Mouse (Mus musculus): ENCODE data around the gene Txn1. TPM values are rescaled to one million over a fixed set of nuclear protein-coding genes. Genes with fewer than 3 reads are reported as not detected.

Gene Txn1
- total and polyA plus RNA-seq, 3 experiments, result 366 to 395 TPM; not detected in 1

DNA sequence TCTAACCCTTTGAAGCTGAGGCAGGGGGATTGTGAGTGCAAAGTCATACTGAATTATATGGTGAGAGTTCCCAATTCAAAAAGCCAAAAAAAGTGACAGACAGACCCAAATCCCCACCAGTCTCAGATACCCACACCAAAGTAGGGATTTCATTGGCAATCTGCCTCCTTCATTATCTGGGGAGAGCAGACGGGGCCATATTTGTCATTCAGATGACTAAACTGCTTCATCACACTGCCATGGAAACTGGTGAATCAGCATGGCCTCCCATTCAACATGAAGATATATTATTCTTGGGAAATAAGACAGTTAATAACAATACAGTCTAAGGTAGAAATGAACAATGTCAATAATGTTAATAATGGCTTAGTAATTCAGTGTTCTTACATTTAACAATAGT is 7.9 kb upstream of the Txn1 start (continued):
- TF ChIP-seq ZNF384 (IDR thresholded peaks at IDR 0.05; ENCODE audit: low read depth, low read length) (no peak), MXI1 (IDR thresholded peaks at IDR 0.05; ENCODE audit: low read depth, low read length) (no peak), SMC3 (IDR thresholded peaks at IDR 0.05; ENCODE audit: low read depth, low read length) (no peak)

DNA sequence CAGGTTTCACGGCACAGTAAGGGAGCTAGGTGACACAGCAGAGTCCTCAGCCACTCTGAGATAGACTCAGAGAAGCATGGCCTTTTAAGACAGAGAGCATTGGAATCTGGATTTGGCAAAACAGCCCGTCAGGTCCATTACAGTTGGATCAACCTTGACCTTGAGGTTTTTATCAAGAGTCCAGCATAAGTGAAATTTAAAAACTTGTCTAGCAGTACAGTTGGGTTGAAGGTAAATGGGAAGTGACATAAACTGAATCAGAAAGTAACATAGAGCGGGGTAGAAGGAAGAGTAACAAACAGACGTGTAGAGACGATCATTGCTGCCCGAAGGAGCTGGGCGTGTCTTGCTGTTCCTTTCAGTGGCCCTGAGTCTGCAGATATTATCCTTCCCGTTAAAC is 2.8 kb upstream of the Txn1 start:
- Histone ChIP-seq H3K9me3 (replicated peaks; ENCODE audit: insufficient read depth, low read length) (no peaks in the 10 kb centered on the region), H3K4me3 (ENCODE audit: control insufficient read depth in 1 of 2, insufficient read depth in 1 of 2, low read depth in 2 of 2, low read length in 2 of 2) (peak overlapping the region; percentile 62 to 77), H3K27ac (ENCODE audit: control insufficient read depth, low read depth, low read length) (peak overlapping the region; percentile 37), H3K79me2 (ENCODE audit: control insufficient read depth, insufficient read depth, low read length, poor library complexity) (peaks cover 22% of the 10 kb centered on the region), H3K36me3 (ENCODE audit: control insufficient read depth in 1 of 2, insufficient read depth in 2 of 2, low read length in 2 of 2) (peaks cover 0 to 2% of the 10 kb centered on the region in 2 experiments; a peak in 1 of 4 replicates), H3K27me3 (ENCODE audit: control insufficient read depth in 1 of 2, insufficient read depth in 2 of 2, low read length in 2 of 2) (no peaks in the 10 kb centered on the region), H3K4me1 (ENCODE audit: control insufficient read depth in 1 of 2, insufficient read depth in 2 of 2, low read length in 2 of 2) (peaks cover 0 to 8% of the 10 kb centered on the region in 2 experiments; a peak in 2 of 4 replicates), H3K9ac (ENCODE audit: control insufficient read depth, low read depth, low read length, poor library complexity, severe bottlenecking) (peak overlapping the region; percentile 88)
- DNase-seq (ENCODE audit: low read depth, low spot score), result peak; percentile 75
- TF ChIP-seq CHD1 (IDR thresholded peaks at IDR 0.05; ENCODE audit: low read depth, low read length) (no peak), SIN3A (IDR thresholded peaks at IDR 0.05; ENCODE audit: low read length) (peak; percentile 35; the same call in 1 of the 2 replicates), POLR2A (IDR thresholded peaks at IDR 0.05; ENCODE audit: control insufficient read depth in 1 of 2, insufficient read depth in 1 of 2, low read depth in 1 of 2, low read length in 2 of 2, poor library complexity in 1 of 2) (peak in 1 of 2 experiments; percentile 44; a peak in 2 of 4 replicates), POLR2AphosphoS2 (IDR thresholded peaks at IDR 0.05; ENCODE audit: low read length) (no peak), MXI1 (IDR thresholded peaks at IDR 0.05; ENCODE audit: low read depth, low read length) (peak; percentile 67), MYC (IDR thresholded peaks at IDR 0.05; ENCODE audit: low read depth, low read length) (0 out of 2 replicates have a peak, but pooled peaks have one; percentile 22)

DNA sequence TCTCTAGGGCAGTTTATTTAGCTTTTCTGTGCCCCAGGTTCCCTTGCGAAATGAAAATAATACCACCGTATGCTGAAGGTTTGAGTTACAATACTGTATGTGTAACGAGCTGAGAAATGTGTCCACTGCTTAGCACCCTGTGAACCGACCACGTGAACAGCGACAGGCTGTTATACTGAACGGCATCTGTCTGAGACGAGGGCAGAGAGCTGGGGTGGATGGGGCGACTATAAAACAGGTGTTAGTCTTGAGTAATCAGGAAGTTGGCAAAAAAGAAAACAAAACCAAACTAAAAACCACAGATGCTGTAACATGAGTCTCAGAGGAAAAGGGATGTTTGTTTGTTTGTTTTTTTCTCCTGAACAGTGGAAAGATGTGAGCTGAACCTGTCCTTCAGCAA is 1.9 kb upstream of the Txn1 start:
- Histone ChIP-seq H3K4me3 (ENCODE audit: control insufficient read depth in 1 of 2, insufficient read depth in 1 of 2, low read depth in 2 of 2, low read length in 2 of 2) (peak overlapping the region; percentile 62 to 77), H3K27ac (ENCODE audit: control insufficient read depth, low read depth, low read length) (peak overlapping the region; percentile 98)
- peak; percentile 81 for DNase-seq (ENCODE audit: low read depth, low spot score)
- TF ChIP-seq ZKSCAN1 (IDR thresholded peaks at IDR 0.05; ENCODE audit: low read depth, low read length) (no peak), USF1 (IDR thresholded peaks at IDR 0.05; ENCODE audit: low read depth, low read length) (peak; percentile 84), POLR2A (IDR thresholded peaks at IDR 0.05; ENCODE audit: control insufficient read depth in 1 of 2, insufficient read depth in 1 of 2, low read depth in 1 of 2, low read length in 2 of 2, poor library complexity in 1 of 2) (peak in 1 of 2 experiments; percentile 47; a peak in 1 of 4 replicates), USF2 (IDR thresholded peaks at IDR 0.05; ENCODE audit: borderline replicate concordance in 1 of 2, insufficient read depth in 1 of 2, low read depth in 1 of 2, low read length in 2 of 2) (0 out of 4 replicates have a peak, but pooled peaks of 1 of the 2 experiments have one; percentile 11), HCFC1 (IDR thresholded peaks at IDR 0.05; ENCODE audit: low read depth, low read length) (0 out of 2 replicates have a peak, but pooled peaks have one; percentile 32), NRF1 (IDR thresholded peaks at IDR 0.05; ENCODE audit: insufficient read depth, low read depth, low read length, poor library complexity, severe bottlenecking) (no peak), ZNF384 (IDR thresholded peaks at IDR 0.05; ENCODE audit: low read depth, low read length) (no peak), RCOR1 (IDR thresholded peaks at IDR 0.05; ENCODE audit: low read depth, low read length) (no peak), GATA1 (IDR thresholded peaks at IDR 0.05; ENCODE audit: low read depth, low read length) (no peak), MEF2A (IDR thresholded peaks at IDR 0.05; ENCODE audit: extremely low read depth, insufficient replicate concordance, low read depth, low read length, poor library complexity, severe bottlenecking) (no peak), POLR2AphosphoS5 (IDR thresholded peaks at IDR 0.05; ENCODE audit: borderline replicate concordance, low read depth, low read length) (no peak), ELF1 (IDR thresholded peaks at IDR 0.05; ENCODE audit: low read depth, low read length) (no peak), POLR2AphosphoS2 (IDR thresholded peaks at IDR 0.05; ENCODE audit: low read length) (no peak; the same call in 1 of the 2 replicates), TCF12 (IDR thresholded peaks at IDR 0.05; ENCODE audit: low read depth, low read length) (no peak), NELFE (IDR thresholded peaks at IDR 0.05; ENCODE audit: low read depth, low read length) (no peak), JUND (IDR thresholded peaks at IDR 0.05; ENCODE audit: low read depth, low read length) (no peak), MAZ (IDR thresholded peaks at IDR 0.05; ENCODE audit: low read depth, low read length) (no peak), MAFK (IDR thresholded peaks at IDR 0.05; ENCODE audit: borderline replicate concordance, low read depth, low read length) (no peak), CTCF (IDR thresholded peaks at IDR 0.05 in 2 of 3, conservative IDR thresholded peaks at IDR 0.05 in 1 of 3; ENCODE audit: control insufficient read depth in 1 of 3, insufficient read depth in 1 of 3, low read depth in 2 of 3, low read length in 3 of 3, poor library complexity in 1 of 3, severe bottlenecking in 1 of 3) (no peak), SIN3A (IDR thresholded peaks at IDR 0.05; ENCODE audit: low read length) (peak; percentile 59), E2F4 (IDR thresholded peaks at IDR 0.05; ENCODE audit: borderline replicate concordance, low read depth, low read length) (no peak), CHD1 (IDR thresholded peaks at IDR 0.05; ENCODE audit: low read depth, low read length) (no peak), CHD2 (IDR thresholded peaks at IDR 0.05; ENCODE audit: low read length) (no peak), ZMIZ1 (IDR thresholded peaks at IDR 0.05; ENCODE audit: low read depth, low read length) (no peak)

More for the DNA sequence above, 1.9 kb upstream of the Txn1 start:
- no peaks in the 10 kb centered on the region for H3K27me3 ChIP-seq (ENCODE audit: control insufficient read depth in 1 of 2, insufficient read depth in 2 of 2, low read length in 2 of 2)
- peaks cover under 1 to 10% of the 10 kb centered on the region in 2 experiments; a peak in 2 of 4 replicates for H3K36me3 ChIP-seq (ENCODE audit: control insufficient read depth in 1 of 2, insufficient read depth in 2 of 2, low read length in 2 of 2)
- peak overlapping the region; percentile 88 for H3K9ac ChIP-seq (ENCODE audit: control insufficient read depth, low read depth, low read length, poor library complexity, severe bottlenecking)
- peaks cover 30% of the 10 kb centered on the region for H3K79me2 ChIP-seq (ENCODE audit: control insufficient read depth, insufficient read depth, low read length, poor library complexity)
- no peaks in the 10 kb centered on the region for H3K9me3 ChIP-seq (replicated peaks; ENCODE audit: insufficient read depth, low read length)
- peaks cover 0 to 15% of the 10 kb centered on the region in 2 experiments for H3K4me1 ChIP-seq (ENCODE audit: control insufficient read depth in 1 of 2, insufficient read depth in 2 of 2, low read length in 2 of 2)

Data from MEL (cell line).